Mouse (Mus musculus) midbrain, embryonic 11.5 days (tissue): ENCODE measurements at regions not wholly inside any gene's neighbourhood (a gene's known extent, or its start where the extent isn't known, plus 50 kb on each side); places are given as distances from the start of the nearest gene placed in this dataset.

Experiments used
- ATAC-seq: fragments of 200-750 bp; cut with Nextera tagmentation; 2 replicates; pipeline ENCODE4 v1.8.0; 2017; ENCODE audit warnings: moderate TSS enrichment, moderate library complexity; ENCODE audit not compliant: low FRiP score
- DNase-seq: peaks from one replicate; pipeline ENCODE4 v3.0.0; 2015; ENCODE audit warnings: low spot score; ENCODE audit errors: missing footprints
- H3K27ac ChIP-seq: fragments of 300-500 bp; sonication (generic); 2 replicates; pipeline ENCODE4 v1.5.1; 2014; ENCODE audit warnings: low read depth, low read length
- H3K27me3 ChIP-seq: fragments of 300-500 bp; sonication (generic); 2 replicates; pipeline ENCODE4 v1.6.1; 2014; ENCODE audit warnings: mild to moderate bottlenecking, low read length, moderate library complexity, mixed read lengths; ENCODE audit not compliant: control insufficient read depth, insufficient read depth
- H3K36me3 ChIP-seq: fragments of 300-500 bp; sonication (generic); 2 replicates; pipeline ENCODE4 v1.6.1; 2014; ENCODE audit warnings: mild to moderate bottlenecking, low read length, moderate library complexity, mixed read lengths; ENCODE audit not compliant: control insufficient read depth, insufficient read depth
- H3K4me1 ChIP-seq: fragments of 300-500 bp; sonication (generic); 2 replicates; pipeline ENCODE4 v1.6.1; 2014; ENCODE audit warnings: low read length; ENCODE audit not compliant: control insufficient read depth, insufficient read depth
- H3K4me2 ChIP-seq: fragments of 300-500 bp; sonication (generic); 2 replicates; pipeline ENCODE4 v1.6.1; 2014; ENCODE audit warnings: mild to moderate bottlenecking, moderate library complexity
- H3K4me3 ChIP-seq: fragments of 300-500 bp; sonication (generic); 2 replicates; pipeline ENCODE4 v1.5.1; 2014; ENCODE audit warnings: low read depth, low read length
- H3K9ac ChIP-seq: fragments of 300-500 bp; sonication (generic); 2 replicates; pipeline ENCODE4 v1.6.1; 2014; ENCODE audit warnings: low read length
- H3K9me3 ChIP-seq: fragments of 300-500 bp; sonication (generic); 2 replicates; pipeline ENCODE4 v1.6.1; 2016; ENCODE audit warnings: low read length; ENCODE audit not compliant: control insufficient read depth
- WGBS: fragments of 180-500 bp; shearing (Covaris S2); extraction: QIAGEN DNeasy Blood & Tissue Kit; methylation state at CpG from one replicate; pipeline ENCODE4 v1.1.7; 2014; 5-methylcytosine and 5-hydroxymethylcytosine counted together

DNA sequence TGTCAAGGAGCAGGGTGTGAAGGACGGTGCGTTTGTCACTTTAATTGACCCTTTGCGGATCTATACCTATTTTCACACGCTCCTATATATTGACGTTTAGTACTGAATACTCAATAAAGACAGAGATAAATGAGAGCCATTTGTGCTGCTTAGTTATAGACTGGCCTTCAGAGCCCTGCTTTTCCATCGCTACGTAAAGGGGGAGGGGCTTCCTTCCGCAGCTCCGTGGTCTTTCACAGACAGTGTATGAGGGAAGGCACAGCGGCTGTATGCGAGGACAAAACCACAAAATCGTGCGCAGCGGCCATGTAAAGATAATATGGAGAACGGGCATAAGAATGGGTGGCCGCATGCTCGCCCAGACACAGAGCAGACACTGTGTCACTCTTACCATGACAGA is 58.4 kb upstream of the Pced1b start:
- H3K9me3 ChIP-seq = no peaks in the 10 kb centered on the region
- no peak overlapping the region for H3K9ac ChIP-seq
- H3K4me1 ChIP-seq = no peaks in the 10 kb centered on the region
- H3K4me3 ChIP-seq = no peak overlapping the region
- DNase-seq (no peak), ATAC-seq (no peak)
- H3K4me2 ChIP-seq = no peak overlapping the region
- no peak overlapping the region for H3K27ac ChIP-seq
- no peaks in the 10 kb centered on the region for H3K36me3 ChIP-seq
- no peaks in the 10 kb centered on the region for H3K27me3 ChIP-seq
- 87% methylated on average over 17 of the region's 17 CpGs for WGBS

DNA sequence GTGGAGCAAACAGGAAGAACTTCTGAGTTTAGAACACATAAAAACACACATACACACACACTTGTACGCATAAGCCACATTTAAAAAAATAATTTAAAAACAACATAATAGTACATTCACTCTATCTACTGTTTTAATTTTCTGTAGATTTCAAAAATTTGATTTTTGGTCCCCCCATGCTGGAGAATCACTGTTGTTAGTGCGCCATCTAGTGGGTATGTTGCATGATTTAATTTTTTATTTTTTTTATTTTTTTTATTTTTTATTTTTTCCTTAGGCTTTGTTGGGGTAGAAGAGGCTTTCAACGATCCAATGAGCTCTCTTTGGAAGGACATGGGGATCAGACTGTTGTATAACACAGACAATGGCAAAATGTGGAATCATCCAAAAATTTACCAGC is 59.1 kb upstream of the Pced1b start:
- H3K36me3 ChIP-seq = no peaks in the 10 kb centered on the region
- DNase-seq = no peak
- no peak for ATAC-seq
- H3K4me2 ChIP-seq = no peak overlapping the region
- no peak overlapping the region for H3K27ac ChIP-seq
- H3K4me3 ChIP-seq = no peak overlapping the region
- WGBS = 41% methylated on average over 3 of the region's 3 CpGs
- H3K27me3 ChIP-seq = no peaks in the 10 kb centered on the region
- no peaks in the 10 kb centered on the region for H3K9me3 ChIP-seq
- no peak overlapping the region for H3K9ac ChIP-seq
- no peaks in the 10 kb centered on the region for H3K4me1 ChIP-seq

GRCm38 (mm10) chr15:97186034-97186433 is 60.9 kb upstream of the Pced1b start:
- H3K27me3 ChIP-seq = no peaks in the 10 kb centered on the region
- no peak overlapping the region for H3K4me3 ChIP-seq
- no peaks in the 10 kb centered on the region for H3K36me3 ChIP-seq
- DNase-seq (no peak), ATAC-seq (no peak)
- peaks cover 4% of the 10 kb centered on the region for H3K4me1 ChIP-seq
- H3K9ac ChIP-seq = no peak overlapping the region
- H3K27ac ChIP-seq = no peak overlapping the region
- WGBS = 79% methylated on average over 8 of the region's 8 CpGs
- no peaks in the 10 kb centered on the region for H3K9me3 ChIP-seq
- no peak overlapping the region for H3K4me2 ChIP-seq

- DNase-seq = peak; percentile 83
- Histone ChIP-seq H3K4me1 (peaks cover 9% of the 10 kb centered on the region), H3K36me3 (no peaks in the 10 kb centered on the region), H3K9me3 (no peaks in the 10 kb centered on the region), H3K27me3 (no peaks in the 10 kb centered on the region), H3K27ac (no peak overlapping the region), H3K9ac (no peak overlapping the region), H3K4me3 (no peak overlapping the region), H3K4me2 (no peak overlapping the region)
- ATAC-seq = peak; percentile 57; the same call in 1 of the 2 replicates
- 42% methylated on average over 9 of the region's 9 CpGs for WGBS
Observed at GRCm38 (mm10) chr15:97182617-97183038, 64.3 kb upstream of the Pced1b start.

GRCm38 (mm10) chr15:97180970-97181669 is 65.8 kb upstream of the Pced1b start:
- peaks cover 9% of the 10 kb centered on the region for H3K4me1 ChIP-seq
- H3K27ac ChIP-seq = no peak overlapping the region
- no peak overlapping the region for H3K4me2 ChIP-seq
- H3K4me3 ChIP-seq = no peak overlapping the region
- H3K27me3 ChIP-seq = no peaks in the 10 kb centered on the region
- H3K36me3 ChIP-seq = no peaks in the 10 kb centered on the region
- ATAC-seq (peak; percentile 82), DNase-seq (peak; percentile 86)
- 49% methylated on average over 9 of the region's 9 CpGs for WGBS
- H3K9ac ChIP-seq = no peak overlapping the region
- no peaks in the 10 kb centered on the region for H3K9me3 ChIP-seq

DNA sequence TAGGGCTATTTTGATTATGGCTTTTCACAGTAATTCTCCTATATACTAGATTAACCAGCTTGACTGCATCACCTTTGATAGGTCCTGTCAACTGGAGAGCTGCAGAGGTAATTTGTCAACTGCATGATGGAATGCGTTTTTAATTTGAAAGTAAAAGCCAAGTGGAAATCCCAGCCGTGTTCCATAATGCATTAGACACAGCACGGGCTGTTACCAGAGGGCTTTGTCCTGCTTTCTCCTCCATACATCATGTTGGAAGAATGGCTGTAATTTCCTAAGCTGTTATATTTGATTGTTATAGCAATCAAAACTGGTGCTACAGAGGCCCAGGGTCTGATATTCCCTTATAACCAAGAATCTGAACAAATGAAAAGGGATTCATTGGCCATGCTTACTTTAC is 68.6 kb upstream of the Pced1b start:
- ATAC-seq = no peak
- no peaks in the 10 kb centered on the region for H3K36me3 ChIP-seq
- WGBS = 81% methylated on average over 3 of the region's 3 CpGs
- DNase-seq = peak; percentile 49
- no peaks in the 10 kb centered on the region for H3K27me3 ChIP-seq
- no peak overlapping the region for H3K4me2 ChIP-seq
- H3K4me1 ChIP-seq = peaks cover 9% of the 10 kb centered on the region
- H3K9me3 ChIP-seq = no peaks in the 10 kb centered on the region
- H3K4me3 ChIP-seq = no peak overlapping the region
- H3K27ac ChIP-seq = no peak overlapping the region
- H3K9ac ChIP-seq = no peak overlapping the region

DNA sequence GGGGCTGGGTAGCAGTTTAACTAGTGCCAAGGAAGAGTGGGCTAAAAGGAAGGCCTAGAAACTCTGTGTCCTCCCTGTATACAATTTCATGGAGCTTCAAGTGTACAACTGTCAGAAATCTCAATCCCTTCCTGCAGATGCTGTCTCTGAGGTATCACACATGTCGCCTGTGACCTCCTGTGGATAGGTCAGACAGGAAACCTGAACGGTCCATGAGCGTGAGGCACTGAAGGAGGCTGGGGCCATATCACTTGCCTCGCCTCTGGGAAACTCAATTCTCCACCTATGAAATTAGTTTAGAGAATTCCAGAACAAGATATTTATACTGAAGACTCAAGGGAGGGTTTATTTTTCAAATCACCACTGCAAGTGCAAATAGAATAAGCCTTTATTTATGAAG is 69.1 kb upstream of the Pced1b start:
- Histone ChIP-seq H3K9me3 (no peaks in the 10 kb centered on the region), H3K9ac (no peak overlapping the region), H3K36me3 (no peaks in the 10 kb centered on the region), H3K4me2 (no peak overlapping the region), H3K4me1 (peaks cover 9% of the 10 kb centered on the region), H3K27ac (no peak overlapping the region), H3K27me3 (no peaks in the 10 kb centered on the region), H3K4me3 (no peak overlapping the region)
- ATAC-seq = no peak
- DNase-seq = no peak
- 82% methylated on average over 4 of the region's 4 CpGs for WGBS

DNA sequence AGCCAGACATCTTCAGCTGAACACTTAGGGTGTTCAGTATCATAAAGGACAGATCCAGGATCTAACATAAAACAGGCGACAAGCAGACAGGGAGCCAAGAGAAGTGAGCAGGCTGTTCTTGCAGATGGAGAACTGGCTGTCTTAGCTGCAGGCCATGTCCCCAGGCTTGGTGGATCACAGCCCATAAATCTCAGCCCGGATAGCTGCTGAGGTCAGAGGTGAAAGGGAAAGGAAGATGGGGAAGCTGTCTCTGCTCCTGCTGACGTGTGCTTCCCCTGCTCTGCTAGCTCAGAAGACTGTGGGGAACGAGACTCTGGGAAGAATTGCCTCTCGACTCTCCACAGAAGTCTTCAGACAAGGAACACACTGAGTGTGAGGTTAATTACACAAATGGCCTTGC is 71.9 kb upstream of the Pced1b start:
- Histone ChIP-seq H3K36me3 (no peaks in the 10 kb centered on the region), H3K9ac (no peak overlapping the region), H3K9me3 (no peaks in the 10 kb centered on the region), H3K4me1 (no peaks in the 10 kb centered on the region), H3K4me2 (no peak overlapping the region), H3K4me3 (no peak overlapping the region), H3K27ac (no peak overlapping the region), H3K27me3 (no peaks in the 10 kb centered on the region)
- ATAC-seq = no peak
- WGBS = 70% methylated on average over 5 of the region's 5 CpGs
- DNase-seq = no peak

GRCm38 (mm10) chr15:97173233-97173632 is 73.7 kb upstream of the Pced1b start:
- ATAC-seq = no peak
- DNase-seq = no peak
- Histone ChIP-seq H3K4me3 (no peak overlapping the region), H3K4me1 (no peaks in the 10 kb centered on the region), H3K36me3 (no peaks in the 10 kb centered on the region), H3K9me3 (no peaks in the 10 kb centered on the region), H3K9ac (no peak overlapping the region), H3K27ac (no peak overlapping the region), H3K27me3 (no peaks in the 10 kb centered on the region), H3K4me2 (no peak overlapping the region)
- 78% methylated on average over 17 of the region's 17 CpGs for WGBS
